Mouse (Mus musculus) gastrocnemius, postnatal 25 days (tissue): ENCODE measurements around the gene Tmem37. TPM values are rescaled to one million over a fixed set of nuclear protein-coding genes. Genes with fewer than 3 reads are reported as not detected.
A peak's percentile ranks its signal among the peaks of the same experiment; 100 is the strongest.

ENCODE experiments used
- DNase-seq: peaks from one replicate; pipeline ENCODE4 v3.0.0; 2022
- total RNA-seq, 2 experiments: library from RNA; stranded (reverse); gene quantifications; 1 replicate in 1 of 2; 2 replicates in 1 of 2; pipeline ENCODE4 v1.2.3; 2021

The Tmem37 gene
- total RNA-seq, 2 experiments from 2014 or later = 11.2 to 16.5 TPM

DNA sequence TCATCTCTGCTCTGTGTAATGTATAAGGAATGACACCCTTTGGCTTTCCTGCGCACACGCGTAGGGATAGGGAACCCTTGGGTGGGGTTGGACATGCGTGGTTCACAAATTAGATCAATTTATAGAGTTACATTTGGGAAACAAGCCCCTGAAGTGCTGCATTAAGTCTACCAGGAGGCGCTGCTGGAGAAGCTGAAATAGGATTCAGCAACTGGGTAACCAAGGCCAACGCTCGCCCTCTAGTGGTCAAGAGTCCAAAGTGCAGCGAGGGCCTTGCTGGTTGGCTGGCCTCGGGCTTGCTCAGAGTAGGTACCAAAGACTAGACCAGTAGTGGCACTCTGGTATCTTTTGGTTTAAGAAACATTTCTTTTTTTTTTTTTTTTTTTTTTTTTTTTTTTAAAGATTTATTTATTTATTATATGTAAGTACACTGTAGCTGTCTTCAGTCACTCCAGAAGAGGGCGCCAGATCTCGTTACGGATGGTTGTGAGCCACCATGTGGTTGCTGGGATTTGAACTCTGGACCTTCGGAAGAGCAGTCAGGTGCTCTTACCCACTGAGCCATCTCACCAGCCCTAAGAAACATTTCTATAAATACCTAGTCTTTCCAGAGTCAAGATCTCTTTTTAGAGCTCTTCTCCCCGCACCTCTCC, 19.7 kb upstream of the Tmem37 start:
- DNase-seq = peak; percentile 74

- DNase-seq = peak; percentile 38
Measured at GRCm38 (mm10) chr1:120090880-120091570, 17.2 kb upstream of the Tmem37 start.

DNA sequence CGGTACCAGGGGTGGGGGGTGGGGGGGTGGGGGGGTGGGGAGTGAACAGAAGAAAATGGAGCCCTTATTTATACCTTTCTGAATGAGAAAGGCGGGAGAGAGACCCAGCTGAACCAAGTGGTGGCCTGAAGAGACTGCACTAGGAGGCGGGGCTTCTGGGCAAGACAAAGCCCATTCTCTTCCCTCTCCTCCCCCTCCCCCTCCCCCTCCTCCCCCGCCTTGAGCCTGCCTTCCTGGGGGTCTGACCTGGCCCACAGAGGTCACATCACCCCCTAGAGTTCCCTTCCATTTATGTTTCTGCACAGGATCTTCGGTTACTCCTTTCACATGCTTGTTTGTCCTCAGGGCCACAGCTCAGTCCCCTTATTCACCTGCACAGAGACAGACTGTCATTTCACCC, 15.3 kb upstream of the Tmem37 start:
- DNase-seq = no peak

GRCm38 (mm10) chr1:120086644-120087043, 12.8 kb upstream of the Tmem37 start:
- no peak for DNase-seq

DNA sequence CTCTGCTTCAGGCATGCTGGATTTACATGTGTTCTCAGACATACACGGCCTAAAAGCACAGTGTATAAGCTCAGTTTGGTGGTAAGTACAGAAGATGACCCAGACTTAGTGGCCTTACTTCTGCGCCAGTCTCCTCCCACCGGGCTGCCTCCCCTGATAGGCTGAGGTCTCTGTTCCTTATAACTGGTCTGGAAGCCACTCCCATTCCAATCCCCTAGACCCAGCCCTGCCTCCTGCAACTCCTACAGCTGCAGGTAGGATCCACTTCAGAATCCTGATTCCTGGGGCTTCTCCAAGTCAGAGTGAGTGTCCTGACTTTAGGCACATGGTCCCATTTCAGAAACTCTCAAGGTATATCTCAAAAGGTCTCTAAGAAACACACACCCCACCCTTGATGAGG, 11.8 kb upstream of the Tmem37 start:
- no peak for DNase-seq

DNA sequence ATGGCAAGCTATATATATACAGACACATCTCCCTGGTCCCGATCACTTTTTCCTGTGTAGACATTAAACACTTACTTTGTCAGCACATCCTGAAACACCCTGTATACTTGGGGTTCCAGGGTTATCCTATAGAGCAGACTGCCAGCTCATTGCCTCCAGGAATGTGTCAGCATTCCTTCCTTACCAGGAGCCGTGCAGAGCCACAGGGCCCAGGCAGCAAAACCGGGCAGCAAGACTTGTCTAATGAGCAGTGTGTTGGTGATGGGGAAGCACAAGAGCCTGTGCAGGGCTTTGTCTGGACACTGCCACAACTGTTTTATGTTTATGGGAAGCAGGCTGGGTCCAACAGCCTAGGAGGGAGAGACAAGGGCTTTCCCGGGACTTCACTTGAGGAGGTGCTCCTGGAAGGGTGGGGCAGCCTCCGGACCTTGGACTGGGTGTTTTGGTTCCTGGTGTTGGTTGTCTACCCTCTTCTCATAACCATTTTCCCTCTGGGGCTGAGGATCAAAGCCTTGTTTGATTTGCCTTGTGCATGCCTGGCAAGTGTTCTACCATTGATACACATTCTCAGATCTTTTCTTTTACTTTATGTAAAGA, 10.1 kb upstream of the Tmem37 start:
- no peak for DNase-seq

DNA sequence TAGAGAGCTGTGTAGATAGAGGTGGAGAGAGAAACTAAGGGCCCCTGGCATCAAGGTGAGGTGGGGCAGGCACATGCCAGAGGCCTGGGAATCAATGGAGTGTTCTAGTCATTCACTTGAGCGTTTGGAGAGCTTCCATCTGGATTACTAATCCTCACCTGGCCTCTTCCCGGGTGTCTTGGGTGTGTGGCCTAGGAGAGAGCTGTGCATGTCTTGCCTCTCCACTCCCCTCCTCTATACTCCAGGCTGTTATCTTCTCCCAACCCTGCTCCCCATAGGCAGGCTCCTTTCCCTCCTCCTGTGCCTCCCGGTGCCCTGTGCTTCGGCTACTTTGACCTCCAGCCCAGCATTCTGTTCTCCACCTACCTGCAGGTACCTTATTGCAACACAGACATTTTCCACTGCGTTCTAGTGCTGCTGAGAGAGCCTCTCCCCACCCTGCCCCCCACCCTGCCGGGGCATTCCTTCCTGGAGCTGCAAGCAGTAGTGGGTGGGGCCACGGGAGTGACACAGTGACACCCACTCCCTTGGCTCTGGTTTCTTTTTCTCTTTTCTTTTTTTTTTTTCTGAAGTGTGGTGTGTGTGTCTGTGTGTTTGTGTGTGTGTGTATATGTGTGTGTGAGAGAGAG, 9.2 kb upstream of the Tmem37 start:
- no peak for DNase-seq

DNA sequence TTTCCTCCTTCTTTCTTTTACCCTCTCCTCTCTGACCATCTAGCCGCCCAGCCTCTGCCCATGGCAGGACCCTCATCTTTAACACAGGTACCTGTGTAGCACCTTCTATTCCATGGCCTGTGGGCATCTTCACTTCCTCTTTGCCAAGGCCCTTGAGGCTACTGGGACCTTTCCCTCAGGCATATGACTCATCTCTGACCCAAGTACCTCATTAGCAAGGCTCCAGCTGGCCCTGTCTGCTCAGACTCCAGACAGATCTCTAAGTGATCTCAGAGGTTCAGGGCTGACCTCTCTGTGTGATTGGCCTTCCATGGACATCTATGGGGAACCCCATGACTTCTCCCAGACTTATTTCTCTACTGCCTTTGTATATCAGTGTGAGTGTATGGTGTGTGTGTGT, 6.8 kb upstream of the Tmem37 start:
- no peak for DNase-seq

GRCm38 (mm10) chr1:120077746-120078410, 4.0 kb upstream of the Tmem37 start:
- DNase-seq = no peak

- DNase-seq = no peak
Measured at GRCm38 (mm10) chr1:120075507-120075906, 1.6 kb upstream of the Tmem37 start.

GRCm38 (mm10) chr1:120074931-120075330, 1.1 kb upstream of the Tmem37 start:
- no peak for DNase-seq

GRCm38 (mm10) chr1:120074307-120074702, 431 bp upstream of the Tmem37 start:
- DNase-seq = no peak

DNA sequence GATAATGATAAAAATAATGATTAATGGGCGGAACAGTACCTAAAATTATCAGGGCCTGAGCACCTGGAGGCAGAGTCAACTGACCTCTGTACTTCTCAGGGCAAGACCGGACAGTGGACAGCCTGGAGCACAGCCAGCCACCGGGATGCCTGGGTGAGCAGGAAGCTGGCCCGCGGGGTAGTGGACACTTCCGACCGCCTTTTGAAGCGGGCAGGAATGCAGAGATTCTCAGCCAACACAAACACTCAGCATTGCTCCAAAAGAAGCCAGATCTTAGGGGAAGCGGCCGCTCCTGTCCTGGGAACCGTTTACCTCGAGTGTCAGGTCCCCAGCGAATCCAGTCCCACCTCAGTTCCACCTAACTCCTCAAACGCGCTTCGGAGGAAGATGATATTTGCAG, 974 bp downstream of the Tmem37 start:
- DNase-seq = no peak

DNA sequence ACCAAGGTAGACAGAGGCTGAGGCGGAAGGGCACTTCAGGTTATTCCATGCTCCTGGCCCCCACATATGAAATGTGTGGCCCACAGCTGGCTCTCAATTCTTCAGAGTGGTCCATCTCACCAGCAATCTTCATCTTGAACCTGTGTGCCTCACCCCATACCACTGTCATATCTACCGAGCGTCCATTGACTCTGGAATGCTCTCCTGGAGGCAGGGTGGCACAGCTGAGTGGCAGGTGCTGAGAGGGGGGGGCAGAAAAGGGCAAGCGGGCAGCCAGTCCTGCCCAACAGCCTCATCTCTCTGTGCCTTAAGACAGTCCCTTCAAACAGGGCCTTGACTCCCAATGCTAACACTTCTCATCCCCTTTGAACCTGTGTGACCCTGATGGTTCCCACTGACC, 2.7 kb downstream of the Tmem37 start:
- no peak for DNase-seq

- no peak for DNase-seq
Measured at GRCm38 (mm10) chr1:120070168-120070567, 3.7 kb downstream of the Tmem37 start.

- no peak for DNase-seq
Measured at GRCm38 (mm10) chr1:120069120-120069519, 4.8 kb downstream of the Tmem37 start.

DNA sequence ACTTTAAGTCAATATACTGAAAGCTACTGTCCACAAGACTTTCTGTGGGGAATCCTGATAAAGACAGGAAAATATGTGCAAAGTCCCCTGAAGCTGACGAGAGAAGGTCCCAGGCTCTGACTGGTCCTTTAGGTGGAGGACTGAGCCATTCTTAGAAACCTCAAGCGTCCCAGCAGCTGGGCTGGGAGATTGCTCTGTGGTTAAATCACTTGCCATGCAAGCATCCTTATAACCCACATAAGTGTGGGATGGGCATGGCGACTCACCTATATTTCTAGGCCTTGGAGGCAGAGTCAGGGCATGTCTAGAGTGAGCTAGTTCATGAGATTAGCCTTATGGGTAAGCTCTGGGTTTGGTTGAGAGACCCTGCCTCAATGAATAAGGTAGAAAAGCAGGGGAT, 7.2 kb downstream of the Tmem37 start:
- no peak for DNase-seq

DNA sequence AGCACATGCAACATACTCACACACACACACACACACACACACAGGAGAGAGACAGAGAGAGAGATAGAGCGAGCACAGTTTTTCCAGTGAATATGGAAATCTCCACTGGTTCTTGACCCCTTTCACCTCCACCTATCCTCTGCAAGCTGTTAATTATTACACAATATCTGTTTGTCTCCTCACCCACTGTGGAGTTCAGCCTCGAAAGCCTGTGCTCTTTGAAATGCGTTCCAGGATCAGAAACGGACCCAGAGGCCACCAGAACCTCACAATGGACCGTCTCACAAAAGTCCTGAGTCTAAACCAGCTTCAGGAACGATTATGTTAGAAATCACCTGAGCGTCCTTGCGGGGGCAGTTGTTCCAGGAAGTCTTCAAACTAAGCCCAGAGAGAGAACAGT, 7.7 kb downstream of the Tmem37 start:
- DNase-seq = no peak

- DNase-seq = no peak
Measured at GRCm38 (mm10) chr1:120064036-120064682, 9.7 kb downstream of the Tmem37 start.

GRCm38 (mm10) chr1:120062231-120062630, 11.6 kb downstream of the Tmem37 start:
- no peak for DNase-seq

DNA sequence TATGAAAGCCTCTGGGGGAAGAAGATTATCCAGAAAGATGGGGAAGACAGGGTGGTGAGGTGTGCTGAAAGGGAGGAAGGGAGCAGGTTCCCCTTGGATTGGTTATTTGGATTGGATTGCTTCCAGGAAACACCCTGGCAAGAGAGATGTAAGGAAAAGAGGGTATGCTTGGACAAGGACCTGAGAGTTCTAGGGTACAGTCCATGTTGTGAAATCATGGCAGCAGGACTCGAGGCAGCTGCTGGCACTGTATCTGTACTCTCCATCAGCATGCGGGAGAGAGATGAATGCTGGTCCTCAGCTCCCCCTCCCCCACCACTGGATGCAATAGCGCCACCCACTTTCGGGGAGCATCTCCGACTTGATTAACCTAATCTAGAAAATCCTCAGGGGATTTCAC, 13.2 kb downstream of the Tmem37 start:
- DNase-seq = no peak
